ENCODE assay signal across 8 mouse cellular contexts in the genomic region with DNA sequence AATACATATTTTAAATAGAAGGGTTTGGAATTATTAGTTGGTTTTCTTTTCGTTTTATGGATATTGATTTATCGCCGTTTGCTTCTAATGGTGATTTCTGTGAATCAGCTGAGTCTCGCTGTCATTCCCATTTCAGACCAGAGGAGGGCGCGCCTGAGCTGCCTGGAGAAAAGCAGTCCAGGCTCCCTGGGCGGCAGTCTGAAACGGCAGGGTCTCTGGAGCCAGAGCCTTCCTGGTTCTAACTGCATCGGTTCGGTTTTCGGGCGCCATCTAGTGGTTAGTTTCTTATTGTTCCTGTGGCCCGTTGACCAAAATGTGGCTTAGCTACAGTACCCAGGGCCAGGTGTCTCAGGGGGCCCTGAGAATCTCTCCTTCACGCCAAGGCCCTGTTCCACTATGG. TPM values are rescaled to one million over a fixed set of nuclear protein-coding genes. Genes with fewer than 3 reads are reported as not detected.
DNase-seq lines count a peak whose midpoint lies in the region; ATAC-seq lines count a peak whose summit lies in the region.

No protein-coding gene starts in this region.

- no peaks in the 10 kb centered on the region for H3K27me3 ChIP-seq in hindbrain, embryonic 10.5 days (ENCODE audit: insufficient read depth, poor library complexity, severe bottlenecking)
- H3K27me3 ChIP-seq in lung, embryonic 15.5 days = no peaks in the 10 kb centered on the region

- 7% methylated on average over 14 of the region's 14 CpGs for WGBS in hindbrain, embryonic 10.5 days
- 4% methylated on average over 14 of the region's 14 CpGs for WGBS in lung, embryonic 15.5 days

- no peak overlapping the region for H3K4me3 ChIP-seq in hindbrain, embryonic 10.5 days
- no peak overlapping the region for H3K4me3 ChIP-seq in lung, embryonic 15.5 days

- no peak overlapping the region for H3K4me2 ChIP-seq in lung, embryonic 15.5 days

- no peak overlapping the region for H3K9ac ChIP-seq in lung, embryonic 15.5 days

- no peaks in the 10 kb centered on the region for H3K4me1 ChIP-seq in hindbrain, embryonic 10.5 days (replicated peaks)
- no peaks in the 10 kb centered on the region for H3K4me1 ChIP-seq in lung, embryonic 15.5 days

- ATAC-seq in lung, embryonic 15.5 days (ENCODE audit: borderline replicate concordance, extremely low read depth, low FRiP score, low TSS enrichment) = peak; percentile 65; the same call in 1 of the 2 replicates

- H3K9me3 ChIP-seq in hindbrain, embryonic 10.5 days = no peaks in the 10 kb centered on the region
- no peaks in the 10 kb centered on the region for H3K9me3 ChIP-seq in lung, embryonic 15.5 days

- peak; percentile 81 for DNase-seq in Muller cell, postnatal 12 days (ENCODE audit: inconsistent ontology term)
- peak; percentile 94 for DNase-seq in cerebellum, adult 9-11 months
- DNase-seq in frontal cortex, adult 2 months (ENCODE audit: extremely low spot score in 1 of 2, low spot score in 1 of 2) = peak; percentile 84 to 98
- peak; percentile 91 for DNase-seq in hindbrain, embryonic 10.5 days (ENCODE audit: low spot score)
- peak; percentile 94 for DNase-seq in layer of hippocampus, adult 9-10 months (ENCODE audit: low spot score)
- peak; percentile 68 for DNase-seq in ovary, postnatal 10 days (ENCODE audit: low spot score)
- DNase-seq in thymus, postnatal 0 days (ENCODE audit: low spot score) = peak; percentile 93

- H3K36me3 ChIP-seq in hindbrain, embryonic 10.5 days = no peaks in the 10 kb centered on the region
- no peaks in the 10 kb centered on the region for H3K36me3 ChIP-seq in lung, embryonic 15.5 days

- no peak overlapping the region for H3K27ac ChIP-seq in hindbrain, embryonic 10.5 days
- no peak overlapping the region for H3K27ac ChIP-seq in lung, embryonic 15.5 days

RNA-seq across cellular contexts. Expression of gene Slc29a3, which starts 7.8 kb away (rescaled TPM):
- 7.5 and 8.0 TPM in 2 replicates for polyA plus RNA-seq in frontal cortex, adult 2 months (2012; rRNA removed)
- polyA plus RNA-seq in hindbrain, embryonic 10.5 days (2016; fragmentation: Nextera tagmentation; extraction: Ambion mirVana) = 9.4 and 11.8 TPM in 2 replicates
- 13.3 and 13.6 TPM in 2 replicates for polyA plus RNA-seq in lung, embryonic 15.5 days (2015; fragmentation: Nextera tagmentation; extraction: Ambion mirVana)
- polyA plus RNA-seq in thymus, postnatal 0 days (2015; fragmentation: Nextera tagmentation; extraction: Ambion mirVana) = 21.9 and 22.5 TPM in 2 replicates
